Mouse (Mus musculus): ENCODE results near the gene Olfr788. TPM values are rescaled to one million over a fixed set of nuclear protein-coding genes. Genes with fewer than 3 reads are reported as not detected.

The Olfr788 gene
- not detected in 2 replicates for polyA plus RNA-seq (2015; fragmentation: Nextera tagmentation; extraction: Ambion mirVana)

DNA sequence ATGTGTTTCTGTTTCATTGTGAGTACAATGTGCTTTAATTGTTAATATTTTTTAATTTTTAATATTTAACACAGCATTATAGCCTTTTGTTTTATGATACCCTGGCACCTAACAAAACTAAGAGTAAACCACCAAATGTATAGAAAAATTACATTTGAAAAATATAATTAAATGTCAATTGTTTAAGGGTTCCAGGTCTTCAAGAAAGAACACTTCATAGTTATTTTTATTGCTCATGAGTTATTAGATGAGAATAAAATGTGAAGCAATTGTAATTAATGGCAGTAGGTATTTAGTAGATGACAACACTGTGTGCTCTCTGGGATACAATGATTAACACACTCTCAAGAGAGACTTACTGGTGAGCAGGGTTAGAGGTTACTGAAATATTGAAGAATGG is at the start of gene Olfr788:
Gene Olfr788, plus strand, starts transcription at position 301 of the 400 bp plus-strand sequence.
- Histone ChIP-seq H3K9me3 (no peaks in the 10 kb centered on the region), H3K27ac (no peak within 1 kb of the TSS), H3K4me3 (no peak within 1 kb of the TSS), H3K27me3 (no peaks in the 10 kb centered on the region), H3K36me3 (no peaks in the 10 kb centered on the region), H3K4me1 (replicated peaks) (no peaks in the 10 kb centered on the region), H3K9ac (no peak within 1 kb of the TSS), H3K4me2 (no peak within 1 kb of the TSS)
- no peak for ATAC-seq (ENCODE audit: low FRiP score)

DNA sequence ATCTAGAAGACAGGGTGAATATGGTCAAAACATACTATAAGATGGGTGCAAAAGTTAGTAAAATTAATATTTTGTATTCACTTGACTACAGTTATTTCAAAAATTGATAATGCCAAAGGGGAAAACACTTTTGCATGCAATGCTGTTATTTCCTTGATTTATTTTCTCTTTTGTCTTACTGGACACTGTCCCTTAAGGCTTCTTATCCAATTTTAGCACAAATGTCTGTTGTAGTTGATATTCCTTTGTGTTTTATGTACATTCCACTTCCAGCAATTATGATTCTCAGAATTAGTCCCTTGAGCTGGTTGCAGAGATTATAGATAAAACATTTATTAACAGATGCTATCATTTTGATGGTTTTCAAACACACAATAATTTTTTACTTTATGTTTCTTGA is 43.8 kb upstream of the Olfr788 start, which contains the start of gene Olfr786:
Gene Olfr786, plus strand, starts transcription at position 301 of the 400 bp plus-strand sequence.
- Histone ChIP-seq H3K4me3 (no peak within 1 kb of the TSS), H3K4me2 (no peak within 1 kb of the TSS), H3K27ac (no peak within 1 kb of the TSS), H3K4me1 (replicated peaks) (no peaks in the 10 kb centered on the region), H3K27me3 (no peaks in the 10 kb centered on the region), H3K9ac (no peak within 1 kb of the TSS), H3K36me3 (no peaks in the 10 kb centered on the region), H3K9me3 (no peaks in the 10 kb centered on the region)
- ATAC-seq (ENCODE audit: low FRiP score) = no peak

DNA sequence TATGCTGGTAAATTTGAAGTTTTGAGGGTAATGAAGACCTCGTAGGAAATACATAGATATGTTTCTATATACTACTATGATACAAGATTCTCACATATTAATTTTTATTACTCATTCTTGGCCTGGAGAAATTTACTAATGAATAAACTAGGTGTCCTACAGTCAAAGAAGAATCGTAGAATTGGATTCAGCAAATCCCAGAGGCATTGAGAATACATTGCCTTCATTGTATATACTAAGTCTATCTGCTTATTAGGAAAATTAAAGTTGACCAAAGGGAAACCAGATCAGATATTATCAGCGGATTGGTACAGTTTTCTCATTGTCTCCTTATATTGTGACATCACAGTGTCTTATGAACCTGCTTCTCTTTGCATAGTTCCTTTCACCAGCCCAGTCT is 9.2 kb upstream of the Olfr788 start, which contains the start of gene Olfr787:
Gene Olfr787, plus strand, starts transcription at position 301 of the 400 bp plus-strand sequence.
- ATAC-seq (ENCODE audit: low FRiP score) = no peak

DNA sequence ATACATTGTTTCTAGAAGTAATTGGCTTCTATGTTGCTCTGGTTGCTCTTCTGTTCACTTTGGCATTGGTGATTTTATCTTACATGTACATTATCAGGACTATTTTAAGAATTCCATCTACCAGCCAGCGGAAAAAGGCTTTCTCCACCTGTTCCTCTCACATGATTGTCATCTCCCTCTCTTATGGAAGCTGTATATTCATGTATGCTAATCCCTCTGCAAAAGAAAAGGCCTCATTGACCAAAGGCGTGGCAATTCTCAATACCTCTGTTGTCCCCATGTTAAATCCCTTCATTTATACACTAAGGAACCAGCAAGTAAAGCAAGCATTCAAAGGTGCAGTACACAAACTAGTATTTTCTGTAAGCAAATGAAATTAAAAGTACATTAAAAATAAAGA is 2.5 kb downstream of the Olfr788 start:
- Histone ChIP-seq H3K9ac (no peak overlapping the region), H3K27ac (no peak overlapping the region), H3K27me3 (no peaks in the 10 kb centered on the region), H3K9me3 (no peaks in the 10 kb centered on the region), H3K4me1 (replicated peaks) (no peaks in the 10 kb centered on the region), H3K36me3 (no peaks in the 10 kb centered on the region), H3K4me2 (no peak overlapping the region), H3K4me3 (no peak overlapping the region)
- 70% methylated on average over 2 of the region's 2 CpGs for WGBS
- no peak for ATAC-seq (ENCODE audit: low FRiP score)

More for the DNA sequence above, 9.2 kb upstream of the Olfr788 start, which contains the start of gene Olfr787:
- Histone ChIP-seq H3K4me1 (replicated peaks) (no peaks in the 10 kb centered on the region), H3K4me3 (no peak within 1 kb of the TSS), H3K36me3 (no peaks in the 10 kb centered on the region), H3K27ac (no peak within 1 kb of the TSS), H3K9ac (no peak within 1 kb of the TSS), H3K4me2 (no peak within 1 kb of the TSS), H3K9me3 (no peaks in the 10 kb centered on the region), H3K27me3 (no peaks in the 10 kb centered on the region)
- WGBS = 85% methylated on average over 3 of the region's 3 CpGs

DNA sequence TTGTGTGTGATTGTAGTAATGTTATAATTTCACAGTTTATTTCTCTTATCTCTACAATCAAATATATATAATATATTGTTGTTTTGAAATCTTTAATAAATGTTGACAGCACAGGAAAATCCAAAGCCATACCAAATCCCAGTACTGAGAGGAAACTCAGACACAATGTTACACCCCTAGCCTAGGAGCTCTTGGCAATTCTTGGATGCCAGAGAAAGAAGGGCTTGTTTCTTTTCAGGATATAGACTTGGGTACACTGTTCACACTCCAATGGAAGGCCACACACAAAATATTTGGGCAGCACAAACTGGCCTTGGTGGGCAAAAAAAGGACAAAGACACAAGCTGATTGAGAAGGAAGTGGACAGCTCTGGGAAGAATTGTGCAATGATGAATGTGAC is 2.9 kb downstream of the Olfr788 start:
- ATAC-seq (ENCODE audit: low FRiP score) = no peak
- Histone ChIP-seq H3K4me3 (no peak overlapping the region), H3K27me3 (no peaks in the 10 kb centered on the region), H3K27ac (no peak overlapping the region), H3K4me2 (no peak overlapping the region), H3K4me1 (replicated peaks) (no peaks in the 10 kb centered on the region), H3K36me3 (no peaks in the 10 kb centered on the region), H3K9ac (no peak overlapping the region), H3K9me3 (no peaks in the 10 kb centered on the region)

DNA sequence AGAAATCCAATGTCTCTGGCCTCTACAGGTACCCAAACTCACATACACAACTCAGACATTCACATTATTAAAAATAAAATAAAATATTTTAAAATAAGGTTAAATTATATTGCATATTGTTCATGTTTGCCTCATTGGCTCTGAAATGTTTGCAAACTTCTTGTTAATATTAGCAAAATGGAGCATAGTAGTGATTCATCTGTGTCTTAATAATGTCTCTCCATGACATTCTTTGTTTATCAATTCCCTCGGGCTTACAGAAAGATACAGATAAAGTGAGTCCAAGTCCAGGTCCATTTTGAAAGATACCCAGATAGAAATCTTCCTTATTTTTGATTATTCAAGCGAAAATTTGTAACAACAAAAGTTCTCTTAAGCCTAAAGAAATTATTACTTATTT is 13.7 kb downstream of the Olfr788 start, which contains the start of gene Olfr789:
Gene Olfr789, plus strand, starts transcription at position 301 of the 400 bp plus-strand sequence.
- whole genome bisulfite sequencing = 67% methylated on average over 2 of the region's 2 CpGs
- no peak within 1 kb of the TSS for H3K27ac ChIP-seq
- no peaks in the 10 kb centered on the region for H3K4me1 ChIP-seq (replicated peaks)
- H3K9ac ChIP-seq = no peak within 1 kb of the TSS
- H3K9me3 ChIP-seq = no peaks in the 10 kb centered on the region
- no peaks in the 10 kb centered on the region for H3K36me3 ChIP-seq
- no peak within 1 kb of the TSS for H3K4me2 ChIP-seq
- H3K4me3 ChIP-seq = no peak within 1 kb of the TSS
- H3K27me3 ChIP-seq = no peaks in the 10 kb centered on the region
- ATAC-seq (ENCODE audit: low FRiP score) = no peak

DNA sequence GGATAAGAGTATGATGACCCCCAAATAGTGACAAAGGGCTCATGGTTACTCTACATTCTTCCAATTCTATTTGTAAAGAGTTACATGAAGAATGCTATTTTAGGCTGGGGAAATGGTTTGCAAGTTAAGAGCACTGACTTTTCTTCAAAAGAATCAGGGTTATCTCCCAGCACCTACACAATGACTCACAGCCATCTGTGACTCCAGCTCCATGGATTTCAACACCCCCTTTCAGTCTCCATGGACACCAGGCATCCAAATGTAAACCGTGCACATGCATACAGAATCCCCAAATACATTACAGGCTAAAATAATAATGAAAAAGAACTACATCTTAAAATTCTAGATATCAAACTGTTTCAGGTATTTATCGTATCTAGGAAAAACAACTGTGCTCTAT is 19.3 kb downstream of the Olfr788 start:
- Histone ChIP-seq H3K27me3 (no peaks in the 10 kb centered on the region), H3K4me2 (no peak overlapping the region), H3K36me3 (no peaks in the 10 kb centered on the region), H3K4me3 (no peak overlapping the region), H3K9ac (no peak overlapping the region), H3K27ac (no peak overlapping the region), H3K9me3 (no peaks in the 10 kb centered on the region), H3K4me1 (replicated peaks) (no peaks in the 10 kb centered on the region)
- no peak for ATAC-seq (ENCODE audit: low FRiP score)
- 84% methylated on average over 2 of the region's 2 CpGs for WGBS

DNA sequence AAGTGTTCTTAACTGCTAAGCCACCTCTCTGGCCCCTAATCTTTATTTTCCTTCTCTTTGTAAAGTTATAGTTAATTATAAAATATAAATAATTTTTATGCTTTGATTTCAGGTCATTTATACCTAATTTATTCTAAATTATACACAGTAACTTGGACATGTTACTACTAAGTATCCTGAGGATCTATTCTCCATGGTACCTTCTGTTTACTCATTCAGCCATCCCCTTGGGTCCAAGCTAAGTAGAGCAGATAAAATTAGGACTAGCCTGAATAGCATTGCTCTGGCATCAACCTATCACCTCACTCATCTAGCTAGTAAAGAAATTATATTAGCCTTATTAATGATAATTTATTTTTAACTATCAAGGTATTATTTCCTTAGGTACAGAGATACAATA is 27.4 kb downstream of the Olfr788 start, which contains the start of gene Olfr790:
Gene Olfr790, plus strand, starts transcription at position 301 of the 400 bp plus-strand sequence.
- ATAC-seq (ENCODE audit: low FRiP score) = no peak
- H3K4me3 ChIP-seq = no peak within 1 kb of the TSS
- H3K36me3 ChIP-seq = no peaks in the 10 kb centered on the region
- no peaks in the 10 kb centered on the region for H3K9me3 ChIP-seq
- no peak within 1 kb of the TSS for H3K9ac ChIP-seq
- no peak within 1 kb of the TSS for H3K4me2 ChIP-seq
- H3K27ac ChIP-seq = no peak within 1 kb of the TSS
- no peaks in the 10 kb centered on the region for H3K4me1 ChIP-seq (replicated peaks)
- no peaks in the 10 kb centered on the region for H3K27me3 ChIP-seq

DNA sequence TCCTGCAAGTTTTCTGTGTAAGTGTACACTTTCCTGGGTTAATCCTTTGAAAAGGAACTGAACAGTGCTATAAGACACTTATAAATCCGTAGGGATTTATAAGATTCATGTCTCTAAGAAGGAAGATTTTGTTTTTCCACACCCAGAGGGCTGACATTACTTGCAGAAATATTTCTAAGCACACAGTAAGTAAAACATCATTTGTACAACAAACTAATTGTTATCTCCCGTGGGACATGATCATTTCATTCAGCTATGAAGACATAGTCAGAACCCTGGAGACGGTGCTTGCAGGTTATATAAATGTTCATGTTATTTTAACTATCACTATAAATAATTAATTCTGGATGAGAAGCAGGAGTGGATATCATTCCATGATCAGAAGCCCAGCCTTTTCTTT is 50.7 kb downstream of the Olfr788 start, which contains the start of gene Olfr791:
Gene Olfr791, plus strand, starts transcription at position 301 of the 400 bp plus-strand sequence.
- 73% methylated on average over 3 of the region's 3 CpGs for WGBS
- no peak for ATAC-seq (ENCODE audit: low FRiP score)
- H3K9ac ChIP-seq = no peak within 1 kb of the TSS
- no peaks in the 10 kb centered on the region for H3K27me3 ChIP-seq
- no peak within 1 kb of the TSS for H3K27ac ChIP-seq
- no peaks in the 10 kb centered on the region for H3K9me3 ChIP-seq
- no peaks in the 10 kb centered on the region for H3K4me1 ChIP-seq (replicated peaks)
- H3K36me3 ChIP-seq = no peaks in the 10 kb centered on the region
- H3K4me2 ChIP-seq = no peak within 1 kb of the TSS
- H3K4me3 ChIP-seq = no peak within 1 kb of the TSS

Other genes with a start within 250 kb of the Olfr788 start
- not detected in 2 replicates for gene Olfr774, start 234.8 kb upstream of the Olfr788 start, polyA plus RNA-seq (2015; fragmentation: Nextera tagmentation; extraction: Ambion mirVana)
- not detected in 2 replicates for gene Olfr775, start 222.6 kb upstream of the Olfr788 start, polyA plus RNA-seq (2015; fragmentation: Nextera tagmentation; extraction: Ambion mirVana)
- not detected in 2 replicates for gene Olfr776, start 211.9 kb upstream of the Olfr788 start, polyA plus RNA-seq (2015; fragmentation: Nextera tagmentation; extraction: Ambion mirVana)
- gene Olfr777, start 199.5 kb upstream of the Olfr788 start, polyA plus RNA-seq (2015; fragmentation: Nextera tagmentation; extraction: Ambion mirVana) = not detected in 2 replicates
- gene Olfr780, start 152.9 kb upstream of the Olfr788 start, polyA plus RNA-seq (2015; fragmentation: Nextera tagmentation; extraction: Ambion mirVana) = not detected in 2 replicates
- gene Olfr781, start 142.1 kb upstream of the Olfr788 start, polyA plus RNA-seq (2015; fragmentation: Nextera tagmentation; extraction: Ambion mirVana) = not detected in 2 replicates
- not detected in 2 replicates for gene Olfr782, start 122.1 kb upstream of the Olfr788 start, polyA plus RNA-seq (2015; fragmentation: Nextera tagmentation; extraction: Ambion mirVana)
- gene Olfr784, start 86.9 kb upstream of the Olfr788 start, polyA plus RNA-seq (2015; fragmentation: Nextera tagmentation; extraction: Ambion mirVana) = 0.08 TPM in 1 of 2 replicates, not detected in the other
- not detected in 2 replicates for gene Olfr785, start 65.6 kb upstream of the Olfr788 start, polyA plus RNA-seq (2015; fragmentation: Nextera tagmentation; extraction: Ambion mirVana)
- gene Olfr786, start 43.7 kb upstream of the Olfr788 start, polyA plus RNA-seq (2015; fragmentation: Nextera tagmentation; extraction: Ambion mirVana) = not detected in 2 replicates
- not detected in 2 replicates for gene Olfr787, start 9.1 kb upstream of the Olfr788 start, polyA plus RNA-seq (2015; fragmentation: Nextera tagmentation; extraction: Ambion mirVana)
- gene Olfr789, start 13.8 kb downstream of the Olfr788 start, polyA plus RNA-seq (2015; fragmentation: Nextera tagmentation; extraction: Ambion mirVana) = not detected in 2 replicates
- gene Olfr790, start 27.5 kb downstream of the Olfr788 start, polyA plus RNA-seq (2015; fragmentation: Nextera tagmentation; extraction: Ambion mirVana) = not detected in 2 replicates
- gene Olfr791, start 50.8 kb downstream of the Olfr788 start, polyA plus RNA-seq (2015; fragmentation: Nextera tagmentation; extraction: Ambion mirVana) = not detected in 2 replicates
- not detected in 2 replicates for gene Olfr792, start 68.2 kb downstream of the Olfr788 start, polyA plus RNA-seq (2015; fragmentation: Nextera tagmentation; extraction: Ambion mirVana)
- not detected in 2 replicates for gene Olfr794, start 96.7 kb downstream of the Olfr788 start, polyA plus RNA-seq (2015; fragmentation: Nextera tagmentation; extraction: Ambion mirVana)
- not detected in 2 replicates for gene Olfr796, start 141.6 kb downstream of the Olfr788 start, polyA plus RNA-seq (2015; fragmentation: Nextera tagmentation; extraction: Ambion mirVana)
- gene Olfr798, start 156.9 kb downstream of the Olfr788 start, polyA plus RNA-seq (2015; fragmentation: Nextera tagmentation; extraction: Ambion mirVana) = not detected in 2 replicates
- not detected in 2 replicates for gene Olfr799, start 166.5 kb downstream of the Olfr788 start, polyA plus RNA-seq (2015; fragmentation: Nextera tagmentation; extraction: Ambion mirVana)
- gene Olfr800, start 186.7 kb downstream of the Olfr788 start, polyA plus RNA-seq (2015; fragmentation: Nextera tagmentation; extraction: Ambion mirVana) = not detected in 2 replicates
- not detected in 2 replicates for gene Olfr801, start 202.9 kb downstream of the Olfr788 start, polyA plus RNA-seq (2015; fragmentation: Nextera tagmentation; extraction: Ambion mirVana)
- 0.03 TPM in 1 of 2 replicates, not detected in the other for gene Olfr802, start 217.2 kb downstream of the Olfr788 start, polyA plus RNA-seq (2015; fragmentation: Nextera tagmentation; extraction: Ambion mirVana)
- not detected in 2 replicates for gene Olfr803, start 223.3 kb downstream of the Olfr788 start, polyA plus RNA-seq (2015; fragmentation: Nextera tagmentation; extraction: Ambion mirVana)
- gene Olfr804, start 232.2 kb downstream of the Olfr788 start, polyA plus RNA-seq (2015; fragmentation: Nextera tagmentation; extraction: Ambion mirVana) = not detected in 2 replicates

All from hindbrain, embryonic 13.5 days (tissue).